Mouse (Mus musculus) erythroblast, embryonic 14.5 days (primary cell): ENCODE data around the gene Cbll1.

ENCODE experiments used
- GATA1 ChIP-seq: IDR thresholded peaks from 2 replicates; pipeline ENCODE4 v1.6.1; 2012; ENCODE audit warnings: low read length, inconsistent platforms, mixed read lengths
- TAL1 ChIP-seq: IDR thresholded peaks from 3 replicates; pipeline ENCODE4 v1.6.1; 2012; ENCODE audit warnings: low read length, inconsistent platforms, mixed read lengths

GRCm38 (mm10) chr12:31486431-31486830 is 13.0 kb downstream of the Cbll1 start:
- TF ChIP-seq GATA1 (no peak), TAL1 (no peak)
